Mouse (Mus musculus): ENCODE measurements at regions not wholly inside any gene's neighbourhood (a gene's known extent, or its start where the extent isn't known, plus 50 kb on each side); places are given as distances from the start of the nearest gene placed in this dataset.

DNA sequence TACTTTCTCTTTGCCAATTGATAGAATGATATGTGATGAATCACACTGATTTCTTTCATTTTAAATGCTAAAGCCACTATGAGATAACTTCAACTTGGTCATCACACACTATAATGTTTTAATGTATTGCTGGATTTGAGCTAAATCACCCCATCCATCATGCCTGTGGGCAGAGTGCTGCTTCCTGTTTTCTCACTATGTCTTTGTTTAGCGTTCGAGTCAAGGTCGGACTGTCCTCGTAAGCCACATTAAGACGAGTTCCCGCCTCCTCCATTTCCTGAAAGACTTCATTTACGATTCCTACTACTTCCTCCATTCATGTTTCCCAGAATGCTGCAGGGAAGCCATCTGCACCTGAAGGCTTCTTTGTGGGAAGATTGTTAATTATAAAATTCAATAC, 1420.0 kb upstream of the Got2 start:
- no peaks in the 10 kb centered on the region for H3K27me3 ChIP-seq (ENCODE audit: control insufficient read depth, insufficient read depth, low read length)
- no peak overlapping the region for H3K4me2 ChIP-seq (ENCODE audit: low read depth, low read length)
- no peak for ATAC-seq (ENCODE audit: low read depth)
- H3K27ac ChIP-seq (ENCODE audit: low read depth, low read length): no peak overlapping the region
- no peaks in the 10 kb centered on the region for H3K4me1 ChIP-seq (ENCODE audit: control insufficient read depth, insufficient read depth, low read length)
- no peak overlapping the region for H3K4me3 ChIP-seq (ENCODE audit: low read depth, low read length)
- H3K36me3 ChIP-seq (ENCODE audit: control insufficient read depth, insufficient read depth, low read length): no peaks in the 10 kb centered on the region
- H3K9ac ChIP-seq (replicated peaks; ENCODE audit: low read depth, low read length): no peak overlapping the region
- H3K9me3 ChIP-seq (ENCODE audit: control insufficient read depth, low read length): no peaks in the 10 kb centered on the region
- WGBS: 52% methylated on average over 7 of the region's 7 CpGs

DNA sequence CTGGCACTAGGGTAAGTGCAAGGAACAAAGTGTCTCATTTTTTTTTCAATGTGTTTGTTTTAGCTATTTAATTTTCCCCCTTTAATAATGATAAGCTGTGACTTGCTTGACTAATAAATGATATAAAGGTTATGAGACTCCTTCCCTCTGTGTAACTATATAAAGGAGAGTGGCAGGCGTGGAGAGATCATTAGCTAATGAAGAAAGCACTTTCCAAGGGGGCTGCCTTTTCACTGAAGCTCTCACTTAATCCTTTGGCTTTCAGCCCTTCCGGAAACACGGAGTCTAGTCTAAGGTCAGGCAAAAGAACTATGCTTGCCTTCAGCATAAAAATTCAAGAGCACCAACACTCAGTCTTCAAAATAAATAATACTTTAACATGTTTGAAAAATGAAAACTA, 1382.2 kb upstream of the Got2 start:
- Histone ChIP-seq H3K4me3 (ENCODE audit: low read depth, low read length) (no peak overlapping the region), H3K4me1 (ENCODE audit: control insufficient read depth, insufficient read depth, low read length) (no peaks in the 10 kb centered on the region), H3K36me3 (ENCODE audit: control insufficient read depth, insufficient read depth, low read length) (no peaks in the 10 kb centered on the region), H3K27me3 (ENCODE audit: control insufficient read depth, insufficient read depth, low read length) (no peaks in the 10 kb centered on the region), H3K9ac (replicated peaks; ENCODE audit: low read depth, low read length) (no peak overlapping the region), H3K4me2 (ENCODE audit: low read depth, low read length) (no peak overlapping the region), H3K27ac (ENCODE audit: low read depth, low read length) (no peak overlapping the region), H3K9me3 (ENCODE audit: control insufficient read depth, low read length) (no peaks in the 10 kb centered on the region)
- WGBS: 44% methylated on average over 3 of the region's 3 CpGs
- no peak for ATAC-seq (ENCODE audit: low read depth)

DNA sequence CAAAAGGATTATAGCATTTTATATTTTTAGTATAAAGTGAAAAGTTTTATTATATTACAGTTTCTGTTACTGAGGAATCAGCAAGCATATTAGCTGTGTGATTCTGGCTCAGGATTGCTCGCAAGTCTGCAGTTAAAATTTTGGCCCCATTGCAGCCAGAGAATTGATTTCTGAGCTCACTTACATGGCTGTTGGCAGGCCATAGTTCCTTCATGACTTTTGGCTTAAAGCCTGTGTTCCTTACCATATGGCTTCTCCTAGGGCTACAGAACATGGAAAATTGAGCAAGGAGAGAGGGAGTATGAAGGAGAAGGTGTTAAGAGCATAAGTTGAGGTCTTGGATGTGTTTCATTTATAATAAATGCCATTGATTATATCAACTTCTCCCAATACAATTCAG, 1372.6 kb upstream of the Got2 start:
- H3K4me1 ChIP-seq (ENCODE audit: control insufficient read depth, insufficient read depth, low read length): no peaks in the 10 kb centered on the region
- H3K4me2 ChIP-seq (ENCODE audit: low read depth, low read length): no peak overlapping the region
- no peak for ATAC-seq (ENCODE audit: low read depth)
- no peaks in the 10 kb centered on the region for H3K27me3 ChIP-seq (ENCODE audit: control insufficient read depth, insufficient read depth, low read length)
- H3K36me3 ChIP-seq (ENCODE audit: control insufficient read depth, insufficient read depth, low read length): no peaks in the 10 kb centered on the region
- 93% methylated on average over 1 of the region's 1 CpGs for WGBS
- H3K9me3 ChIP-seq (ENCODE audit: control insufficient read depth, low read length): no peaks in the 10 kb centered on the region
- no peak overlapping the region for H3K9ac ChIP-seq (replicated peaks; ENCODE audit: low read depth, low read length)
- no peak overlapping the region for H3K4me3 ChIP-seq (ENCODE audit: low read depth, low read length)
- no peak overlapping the region for H3K27ac ChIP-seq (ENCODE audit: low read depth, low read length)

DNA sequence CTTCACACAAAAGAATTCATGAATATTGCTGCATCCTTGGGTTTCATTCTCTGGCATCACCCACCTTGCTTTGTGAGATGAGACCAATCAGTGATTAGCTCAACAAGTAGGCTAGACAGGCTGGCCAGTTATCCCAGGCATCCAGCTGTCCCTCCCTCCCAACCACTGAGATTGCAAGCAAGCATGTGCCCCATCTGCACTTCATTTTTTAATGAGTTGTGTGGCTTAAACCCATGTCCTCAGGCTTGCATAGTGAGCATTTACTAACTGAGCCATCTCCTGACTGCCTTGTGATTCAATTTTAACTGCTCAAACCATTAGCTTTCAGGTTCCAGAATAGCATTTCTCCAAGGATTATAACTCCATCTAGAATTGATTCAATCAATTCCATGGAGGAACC, 1365.8 kb upstream of the Got2 start:
- Histone ChIP-seq H3K4me3 (ENCODE audit: low read depth, low read length) (no peak overlapping the region), H3K27me3 (ENCODE audit: control insufficient read depth, insufficient read depth, low read length) (no peaks in the 10 kb centered on the region), H3K9me3 (ENCODE audit: control insufficient read depth, low read length) (no peaks in the 10 kb centered on the region), H3K9ac (replicated peaks; ENCODE audit: low read depth, low read length) (no peak overlapping the region), H3K4me1 (ENCODE audit: control insufficient read depth, insufficient read depth, low read length) (no peaks in the 10 kb centered on the region), H3K4me2 (ENCODE audit: low read depth, low read length) (no peak overlapping the region), H3K36me3 (ENCODE audit: control insufficient read depth, insufficient read depth, low read length) (no peaks in the 10 kb centered on the region), H3K27ac (ENCODE audit: low read depth, low read length) (no peak overlapping the region)
- 0 out of 2 replicates have a peak, but pooled peaks have one; percentile 38 for ATAC-seq (ENCODE audit: low read depth)

DNA sequence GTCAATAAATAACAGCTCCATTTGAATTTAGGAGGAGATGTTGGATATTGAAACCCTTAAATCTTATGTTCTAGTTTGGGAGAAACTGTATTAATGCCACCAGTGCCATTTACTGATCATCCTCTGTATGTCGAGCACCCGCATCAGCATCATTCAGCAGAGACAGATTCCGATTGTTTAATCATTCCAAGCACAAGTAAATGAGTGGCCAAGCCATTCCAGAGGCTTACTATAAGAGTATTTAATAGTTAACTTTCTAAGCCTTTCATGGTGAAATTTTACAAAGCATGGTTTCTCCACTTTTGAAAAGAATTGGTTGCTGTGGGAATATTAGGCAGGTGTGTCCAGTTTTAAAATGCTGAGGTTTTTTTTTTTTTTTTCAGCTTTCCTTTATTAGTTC, 1363.9 kb upstream of the Got2 start:
- WGBS: 75% methylated on average over 3 of the region's 3 CpGs
- Histone ChIP-seq H3K9ac (replicated peaks; ENCODE audit: low read depth, low read length) (no peak overlapping the region), H3K4me3 (ENCODE audit: low read depth, low read length) (no peak overlapping the region), H3K27ac (ENCODE audit: low read depth, low read length) (no peak overlapping the region), H3K9me3 (ENCODE audit: control insufficient read depth, low read length) (no peaks in the 10 kb centered on the region), H3K27me3 (ENCODE audit: control insufficient read depth, insufficient read depth, low read length) (no peaks in the 10 kb centered on the region), H3K36me3 (ENCODE audit: control insufficient read depth, insufficient read depth, low read length) (no peaks in the 10 kb centered on the region), H3K4me2 (ENCODE audit: low read depth, low read length) (no peak overlapping the region), H3K4me1 (ENCODE audit: control insufficient read depth, insufficient read depth, low read length) (no peaks in the 10 kb centered on the region)
- no peak for ATAC-seq (ENCODE audit: low read depth)

DNA sequence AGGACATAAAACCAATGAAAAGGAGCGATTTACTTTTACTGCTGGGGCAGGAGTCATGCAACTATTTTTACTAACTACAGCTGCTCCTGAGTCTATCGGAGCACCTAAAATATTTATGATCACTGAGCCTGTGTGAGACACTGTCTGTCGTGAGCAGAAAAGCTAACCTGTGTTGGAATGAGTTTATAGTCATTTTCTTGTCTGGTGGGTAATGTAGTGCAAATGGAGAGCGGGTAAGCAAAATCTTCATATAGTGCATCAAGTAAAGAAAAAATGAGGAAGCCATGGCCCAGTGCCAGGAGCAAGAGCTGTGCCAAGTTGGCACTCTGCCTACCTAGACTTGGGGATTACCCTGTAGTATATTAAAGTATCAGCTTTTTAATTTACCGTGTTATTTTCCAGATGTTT, 1363.1 kb upstream of the Got2 start:
- peak; percentile 69 for ATAC-seq (ENCODE audit: low read depth)
- WGBS: 31% methylated on average over 5 of the region's 5 CpGs
- H3K4me2 ChIP-seq (ENCODE audit: low read depth, low read length): no peak overlapping the region

DNA sequence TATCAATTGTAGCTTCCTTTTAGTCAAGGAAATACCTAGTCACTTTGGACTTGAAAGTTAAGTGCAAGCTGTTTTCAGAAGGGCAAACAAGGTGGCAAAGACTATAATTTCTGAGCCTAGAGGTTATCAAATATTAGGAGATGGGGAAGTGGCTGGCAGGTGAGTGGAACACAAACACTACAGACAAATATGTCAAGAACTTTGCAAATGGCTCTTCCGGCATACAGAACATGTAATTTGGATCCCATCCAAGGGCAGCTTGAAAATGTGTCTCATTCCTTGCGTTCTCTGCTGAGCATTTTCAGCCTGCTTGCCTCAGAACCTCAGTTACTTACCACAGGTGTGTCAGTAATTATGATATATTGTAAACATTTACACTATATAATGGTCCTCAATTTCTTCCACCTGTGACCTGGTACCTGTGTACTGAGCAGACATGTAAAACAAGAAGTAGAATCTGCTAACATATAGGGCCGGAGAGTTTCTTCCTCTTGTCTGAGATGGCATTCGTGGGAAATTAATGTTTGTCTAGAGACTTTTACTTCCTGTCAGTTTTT, 1346.3 kb upstream of the Got2 start:
- no peak overlapping the region for H3K4me2 ChIP-seq (ENCODE audit: low read depth, low read length)
- no peak overlapping the region for H3K4me3 ChIP-seq (ENCODE audit: low read depth, low read length)
- H3K9ac ChIP-seq (replicated peaks; ENCODE audit: low read depth, low read length): no peak overlapping the region
- H3K27ac ChIP-seq (ENCODE audit: low read depth, low read length): no peak overlapping the region
- H3K27me3 ChIP-seq (ENCODE audit: control insufficient read depth, insufficient read depth, low read length): no peaks in the 10 kb centered on the region
- H3K4me1 ChIP-seq (ENCODE audit: control insufficient read depth, insufficient read depth, low read length): no peaks in the 10 kb centered on the region
- no peak for ATAC-seq (ENCODE audit: low read depth)
- no peaks in the 10 kb centered on the region for H3K36me3 ChIP-seq (ENCODE audit: control insufficient read depth, insufficient read depth, low read length)
- no peaks in the 10 kb centered on the region for H3K9me3 ChIP-seq (ENCODE audit: control insufficient read depth, low read length)
- whole genome bisulfite sequencing: 86% methylated on average over 4 of the region's 4 CpGs

More for the DNA sequence above, 1363.1 kb upstream of the Got2 start:
- H3K4me3 ChIP-seq (ENCODE audit: low read depth, low read length): no peak overlapping the region
- no peak overlapping the region for H3K9ac ChIP-seq (replicated peaks; ENCODE audit: low read depth, low read length)
- no peaks in the 10 kb centered on the region for H3K4me1 ChIP-seq (ENCODE audit: control insufficient read depth, insufficient read depth, low read length)
- H3K36me3 ChIP-seq (ENCODE audit: control insufficient read depth, insufficient read depth, low read length): no peaks in the 10 kb centered on the region
- H3K9me3 ChIP-seq (ENCODE audit: control insufficient read depth, low read length): no peaks in the 10 kb centered on the region
- H3K27ac ChIP-seq (ENCODE audit: low read depth, low read length): no peak overlapping the region
- no peaks in the 10 kb centered on the region for H3K27me3 ChIP-seq (ENCODE audit: control insufficient read depth, insufficient read depth, low read length)

DNA sequence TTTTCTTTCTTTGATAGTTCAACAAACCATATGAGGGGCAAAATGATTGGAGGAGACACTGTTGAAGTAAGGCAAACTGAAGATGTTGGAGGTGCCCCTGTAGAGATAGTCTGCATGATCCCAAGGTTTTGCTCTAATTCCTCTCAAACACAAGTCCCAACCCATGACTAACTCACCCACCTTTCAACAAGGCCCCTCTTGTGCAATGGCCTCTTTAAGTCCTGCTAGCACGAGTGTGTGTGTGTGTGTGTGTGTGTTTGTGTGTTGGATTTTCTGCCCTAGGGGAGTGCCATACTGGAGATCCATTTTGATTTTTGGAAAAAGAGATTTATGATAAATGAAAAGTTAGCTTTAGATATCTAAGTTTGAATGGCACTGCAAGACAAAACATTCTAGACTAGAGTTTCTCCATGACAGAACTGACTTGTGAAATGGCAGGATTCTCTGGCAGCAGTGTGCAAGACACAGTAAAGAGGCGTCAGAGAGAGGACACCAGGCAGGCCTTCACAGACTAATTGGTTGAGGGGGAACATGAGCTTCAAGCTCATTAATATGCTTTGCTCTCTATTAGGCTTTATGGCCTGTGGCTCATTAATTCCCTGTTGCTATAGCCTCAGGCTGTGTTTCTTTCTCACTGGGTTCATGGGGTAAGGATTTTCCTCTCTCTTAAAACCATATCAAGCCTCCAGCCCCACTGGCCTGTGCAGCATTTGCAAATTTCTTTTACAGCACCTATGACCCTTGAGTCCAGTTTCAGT, 1344.5 kb upstream of the Got2 start:
- Histone ChIP-seq H3K36me3 (ENCODE audit: control insufficient read depth, insufficient read depth, low read length) (no peaks in the 10 kb centered on the region), H3K4me3 (ENCODE audit: low read depth, low read length) (no peak overlapping the region), H3K27ac (ENCODE audit: low read depth, low read length) (no peak overlapping the region), H3K4me1 (ENCODE audit: control insufficient read depth, insufficient read depth, low read length) (no peaks in the 10 kb centered on the region), H3K9me3 (ENCODE audit: control insufficient read depth, low read length) (no peaks in the 10 kb centered on the region), H3K9ac (replicated peaks; ENCODE audit: low read depth, low read length) (no peak overlapping the region), H3K27me3 (ENCODE audit: control insufficient read depth, insufficient read depth, low read length) (no peaks in the 10 kb centered on the region), H3K4me2 (ENCODE audit: low read depth, low read length) (no peak overlapping the region)
- 39% methylated on average over 2 of the region's 2 CpGs for WGBS
- ATAC-seq (ENCODE audit: low read depth): peak; percentile 60; the same call in 1 of the 2 replicates

DNA sequence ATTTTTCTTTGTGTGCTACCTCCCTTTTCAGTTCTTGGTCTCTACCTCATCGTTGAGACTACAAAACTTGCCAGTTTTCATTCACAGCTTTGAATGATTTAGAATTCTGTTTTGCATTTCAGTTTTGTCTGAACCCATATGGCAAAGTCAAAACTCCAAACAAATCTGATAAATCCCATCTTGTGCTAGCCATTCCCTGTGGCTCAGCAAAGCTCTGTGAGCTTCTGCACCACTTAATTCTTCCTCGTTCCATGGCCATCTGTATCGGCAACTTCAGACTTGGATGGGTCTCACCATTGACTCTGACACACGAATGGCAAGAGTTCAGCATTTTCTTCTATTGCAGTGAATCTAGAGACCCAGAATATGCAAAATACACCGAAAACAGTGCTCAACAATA, 1343.3 kb upstream of the Got2 start:
- H3K4me2 ChIP-seq (ENCODE audit: low read depth, low read length): no peak overlapping the region
- no peak overlapping the region for H3K27ac ChIP-seq (ENCODE audit: low read depth, low read length)
- H3K9me3 ChIP-seq (ENCODE audit: control insufficient read depth, low read length): no peaks in the 10 kb centered on the region
- no peak overlapping the region for H3K4me3 ChIP-seq (ENCODE audit: low read depth, low read length)
- H3K27me3 ChIP-seq (ENCODE audit: control insufficient read depth, insufficient read depth, low read length): no peaks in the 10 kb centered on the region
- H3K4me1 ChIP-seq (ENCODE audit: control insufficient read depth, insufficient read depth, low read length): no peaks in the 10 kb centered on the region
- no peak overlapping the region for H3K9ac ChIP-seq (replicated peaks; ENCODE audit: low read depth, low read length)
- WGBS: 90% methylated on average over 5 of the region's 5 CpGs
- ATAC-seq (ENCODE audit: low read depth): no peak
- no peaks in the 10 kb centered on the region for H3K36me3 ChIP-seq (ENCODE audit: control insufficient read depth, insufficient read depth, low read length)

Data from neural tube, embryonic 14.5 days (tissue).